Mouse (Mus musculus): ENCODE data around the gene Lyar. TPM values are rescaled to one million over a fixed set of nuclear protein-coding genes. Genes with fewer than 3 reads are reported as not detected.
A peak's percentile ranks its signal among the peaks of the same experiment; 100 is the strongest.

Gene Lyar
- total RNA-seq (2021), result 10 to 100 TPM; 10.7 to 12.1 TPM
- long read RNA-seq, experiment 1, transcript Lyar-201 (9 exons, 1,563 nt), result major isoform, 8 of 10 reads
- long read RNA-seq, experiment 1, partial matches to known transcripts, result 0 of 10 reads
- long read RNA-seq, experiment 1, other reads (novel, unspliced or antisense), result 2 of 10 reads
- long read RNA-seq, experiment 2, transcript Lyar-201 (9 exons, 1,563 nt), result major isoform, 6 of 9 reads
- long read RNA-seq, experiment 2, partial matches to known transcripts, result 0 of 9 reads
- long read RNA-seq, experiment 2, other reads (novel, unspliced or antisense), result 3 of 9 reads

GRCm38 (mm10) chr5:38220328-38220912, at the start of gene Lyar, which contains the start of gene Zbtb49:
Lyar (plus strand) TSS chr5:38220470.
Zbtb49 (minus strand) TSS chr5:38220457.
- Histone ChIP-seq H3K4me3 (peak within 1 kb of the TSS; percentile 87), H3K27ac (peak within 1 kb of the TSS; percentile 77)
- intact Hi-C loops (cut with DNase I), result no loop called here
- no peak for TF ChIP-seq CTCF (IDR thresholded peaks at IDR 0.05)
- peak; percentile 93 to 98 for DNase-seq (ENCODE audit: extremely low spot score in 1 of 2, low spot score in 2 of 2)

GRCm38 (mm10) chr5:38173766-38174165, 46.5 kb upstream of the Lyar start:
- DNase-seq (ENCODE audit: extremely low spot score in 1 of 2, low spot score in 2 of 2), result no peak

GRCm38 (mm10) chr5:38174256-38174912, 45.9 kb upstream of the Lyar start:
- TF ChIP-seq CTCF (IDR thresholded peaks at IDR 0.05), result no peak
- intact Hi-C loops (cut with DNase I), result no loop called here
- no peak for DNase-seq (ENCODE audit: extremely low spot score in 1 of 2, low spot score in 2 of 2)
- H3K27ac ChIP-seq, result no peak overlapping the region
- H3K4me3 ChIP-seq, result no peak overlapping the region

More at GRCm38 (mm10) chr5:38173766-38174165, 46.5 kb upstream of the Lyar start:
- no peak for TF ChIP-seq CTCF (IDR thresholded peaks at IDR 0.05)
- no peak overlapping the region for H3K4me3 ChIP-seq
- no peak overlapping the region for H3K27ac ChIP-seq
- intact Hi-C loops (cut with DNase I), result no loop called here

GRCm38 (mm10) chr5:38184688-38185285, 35.5 kb upstream of the Lyar start:
- intact Hi-C loops (cut with DNase I), result no loop called here

GRCm38 (mm10) chr5:38187006-38187405, 33.3 kb upstream of the Lyar start:
- no peak for TF ChIP-seq CTCF (IDR thresholded peaks at IDR 0.05)
- intact Hi-C loops (cut with DNase I), result no loop called here
- DNase-seq (ENCODE audit: extremely low spot score in 1 of 2, low spot score in 2 of 2), result no peak
- no peak overlapping the region for H3K4me3 ChIP-seq
- H3K27ac ChIP-seq, result no peak overlapping the region

More at GRCm38 (mm10) chr5:38184688-38185285, 35.5 kb upstream of the Lyar start:
- Histone ChIP-seq H3K27ac (no peak overlapping the region), H3K4me3 (no peak overlapping the region)
- DNase-seq (ENCODE audit: extremely low spot score in 1 of 2, low spot score in 2 of 2), result no peak
- TF ChIP-seq CTCF (IDR thresholded peaks at IDR 0.05), result no peak

GRCm38 (mm10) chr5:38190907-38191306, 29.4 kb upstream of the Lyar start:
- intact Hi-C loops (cut with DNase I), result no loop called here
- no peak overlapping the region for H3K4me3 ChIP-seq
- no peak for DNase-seq (ENCODE audit: extremely low spot score in 1 of 2, low spot score in 2 of 2)
- no peak for TF ChIP-seq CTCF (IDR thresholded peaks at IDR 0.05)
- H3K27ac ChIP-seq, result no peak overlapping the region

GRCm38 (mm10) chr5:38194946-38195345, 25.3 kb upstream of the Lyar start:
- TF ChIP-seq CTCF (IDR thresholded peaks at IDR 0.05), result no peak
- Histone ChIP-seq H3K4me3 (no peak overlapping the region), H3K27ac (no peak overlapping the region)
- intact Hi-C loops (cut with DNase I), result no loop called here
- no peak for DNase-seq (ENCODE audit: extremely low spot score in 1 of 2, low spot score in 2 of 2)

GRCm38 (mm10) chr5:38195941-38196340, 24.3 kb upstream of the Lyar start:
- DNase-seq (ENCODE audit: extremely low spot score in 1 of 2, low spot score in 2 of 2), result no peak
- H3K27ac ChIP-seq, result no peak overlapping the region
- intact Hi-C loops (cut with DNase I), result no loop called here
- no peak for TF ChIP-seq CTCF (IDR thresholded peaks at IDR 0.05)
- no peak overlapping the region for H3K4me3 ChIP-seq

- Histone ChIP-seq H3K4me3 (no peak overlapping the region), H3K27ac (no peak overlapping the region)
- TF ChIP-seq CTCF (IDR thresholded peaks at IDR 0.05), result no peak
- intact Hi-C loops (cut with DNase I), result loop anchor here (1.0 kb wide), 1 partner anchor 100 kb away; no protein-coding TSS in a partner anchor
- no peak for DNase-seq (ENCODE audit: extremely low spot score in 1 of 2, low spot score in 2 of 2)
These were observed 23.3 kb upstream of the Lyar start for GRCm38 (mm10) chr5:38196821-38197481.

- intact Hi-C loops (cut with DNase I), result loop anchor here (1.0 kb wide), 1 partner anchor 100 kb away; no protein-coding TSS in a partner anchor
- no peak overlapping the region for H3K27ac ChIP-seq
- no peak overlapping the region for H3K4me3 ChIP-seq
- DNase-seq (ENCODE audit: extremely low spot score in 1 of 2, low spot score in 2 of 2), result peak; percentile 82 to 90
- TF ChIP-seq CTCF (IDR thresholded peaks at IDR 0.05), result peak; percentile 92
These were observed 22.8 kb upstream of the Lyar start for GRCm38 (mm10) chr5:38197482-38197823.

GRCm38 (mm10) chr5:38199686-38200085, 20.6 kb upstream of the Lyar start:
- no peak for DNase-seq (ENCODE audit: extremely low spot score in 1 of 2, low spot score in 2 of 2)
- TF ChIP-seq CTCF (IDR thresholded peaks at IDR 0.05), result no peak
- intact Hi-C loops (cut with DNase I), result no loop called here
- Histone ChIP-seq H3K27ac (no peak overlapping the region), H3K4me3 (no peak overlapping the region)

All from left cerebral cortex, adult 2 months (tissue).